Mouse (Mus musculus) megakaryocyte-erythroid progenitor cell, adult 5-6 weeks (primary cell): ENCODE data around the gene Dglucy. TPM values are rescaled to one million over a fixed set of nuclear protein-coding genes. Genes with fewer than 3 reads are reported as not detected.

Experiments
- ATAC-seq: replicated peaks from 2 replicates; pipeline ENCODE4 v1.8.0; 2016; ENCODE audit warnings: mild to moderate bottlenecking, inconsistent platforms; ENCODE audit not compliant: severe bottlenecking, poor library complexity, low FRiP score, low TSS enrichment
- total RNA-seq, 2 experiments: library from RNA; stranded (forward) in 1 of 2; stranded (reverse) in 1 of 2; fragments of 200-1000, 215-1000 nt in 1 of 2; fragments of >200 nt in 1 of 2; fragmentation: Nextera tagmentation in 1 of 2; gene quantifications; 2 replicates each; pipeline ENCODE4 v1.2.3; 2014 to 2017

Gene Dglucy
- 1.2 and 4.7 TPM in 2 replicates for total RNA-seq (2014; fragmentation: Nextera tagmentation)
- total RNA-seq (2017), result 2.9 and 7.4 TPM in 2 replicates

- ATAC-seq, result peak; percentile 95
Observed at GRCm38 (mm10) chr12:100778934-100779865, at the start of gene Dglucy. TSS of gene Dglucy (plus strand) at chr12:100779057.

- 0 out of 2 replicates have a peak, but pooled peaks have one; percentile 28 for ATAC-seq
Observed at GRCm38 (mm10) chr12:100735156-100735555, 43.7 kb upstream of the Dglucy start.

GRCm38 (mm10) chr12:100735581-100735980 lies 43.3 kb upstream of the Dglucy start:
- ATAC-seq, result no peak

- ATAC-seq, result no peak
Observed at GRCm38 (mm10) chr12:100738498-100738897, 40.4 kb upstream of the Dglucy start.

GRCm38 (mm10) chr12:100739011-100739570 lies 39.8 kb upstream of the Dglucy start:
- no peak for ATAC-seq

- no peak for ATAC-seq
Observed at GRCm38 (mm10) chr12:100740313-100740712, 38.5 kb upstream of the Dglucy start.

GRCm38 (mm10) chr12:100742468-100742867 lies 36.4 kb upstream of the Dglucy start:
- ATAC-seq, result no peak

GRCm38 (mm10) chr12:100752977-100753376 lies 25.9 kb upstream of the Dglucy start:
- ATAC-seq, result peak; percentile 80

GRCm38 (mm10) chr12:100753716-100754115 lies 25.1 kb upstream of the Dglucy start:
- no peak for ATAC-seq

- ATAC-seq, result no peak
Observed at GRCm38 (mm10) chr12:100757427-100757826, 21.4 kb upstream of the Dglucy start.

GRCm38 (mm10) chr12:100762663-100763425 lies 16.0 kb upstream of the Dglucy start:
- no peak for ATAC-seq

GRCm38 (mm10) chr12:100764329-100765018 lies 14.4 kb upstream of the Dglucy start:
- peak; percentile 78 for ATAC-seq

GRCm38 (mm10) chr12:100769871-100770270 lies 9.0 kb upstream of the Dglucy start:
- no peak for ATAC-seq

- no peak for ATAC-seq
Observed at GRCm38 (mm10) chr12:100770765-100771164, 8.1 kb upstream of the Dglucy start.

GRCm38 (mm10) chr12:100772230-100772984 lies 6.5 kb upstream of the Dglucy start:
- peak; percentile 86 for ATAC-seq

- no peak for ATAC-seq
Observed at GRCm38 (mm10) chr12:100774756-100775155, 4.1 kb upstream of the Dglucy start.

- no peak for ATAC-seq
Observed at GRCm38 (mm10) chr12:100775291-100775690, 3.6 kb upstream of the Dglucy start.

- ATAC-seq, result no peak
Observed at GRCm38 (mm10) chr12:100775911-100776581, 2.8 kb upstream of the Dglucy start.
